Mouse (Mus musculus): Measurements from ENCODE around the gene Glp2r. TPM values are rescaled to one million over a fixed set of nuclear protein-coding genes. Genes with fewer than 3 reads are reported as not detected.

The Glp2r gene
- polyA plus RNA-seq, 1 experiment, result not detected

GRCm38 (mm10) chr11:67667531-67668332, 103.2 kb downstream of the Glp2r start:
- TF ChIP-seq POLR2A (IDR thresholded peaks at IDR 0.05; ENCODE audit: low read depth, low read length), result no peak
- TF ChIP-seq CTCF (IDR thresholded peaks at IDR 0.05; ENCODE audit: borderline replicate concordance, insufficient read depth, low read length), result no peak
- no peak overlapping the region for H3K27ac ChIP-seq (ENCODE audit: insufficient read depth, low read length)

DNA sequence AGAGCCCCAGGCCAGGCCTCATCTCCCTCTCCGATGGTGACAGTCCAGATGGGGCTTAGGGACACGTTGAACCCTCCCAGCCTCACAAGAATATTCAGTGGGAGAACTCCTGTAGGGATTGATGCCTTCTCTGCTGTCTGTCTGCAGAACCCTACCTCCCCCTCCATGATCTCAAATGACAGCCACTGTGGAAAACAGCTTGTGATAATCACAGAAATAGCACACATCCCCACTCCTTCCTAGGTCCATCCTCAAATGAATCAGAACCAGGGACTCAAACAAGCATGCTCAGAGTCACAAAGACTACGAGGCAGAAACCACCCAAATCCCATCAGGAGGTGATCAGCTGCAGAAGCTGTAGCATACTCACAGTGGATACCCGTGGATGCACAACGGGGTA, 104.8 kb downstream of the Glp2r start:
- Histone ChIP-seq H3K4me3 (ENCODE audit: insufficient read depth, low read length) (no peak overlapping the region), H3K4me1 (ENCODE audit: control insufficient read depth, insufficient read depth, low read length) (peaks cover 5% of the 10 kb centered on the region; the same call in 1 of the 2 replicates), H3K27ac (ENCODE audit: insufficient read depth, low read length) (no peak overlapping the region)
- TF ChIP-seq CTCF (IDR thresholded peaks at IDR 0.05; ENCODE audit: borderline replicate concordance, insufficient read depth, low read length) (no peak), POLR2A (IDR thresholded peaks at IDR 0.05; ENCODE audit: low read depth, low read length) (no peak)

More at GRCm38 (mm10) chr11:67667531-67668332, 103.2 kb downstream of the Glp2r start:
- 0 out of 2 replicates have a peak, but pooled peaks cover 5% of the 10 kb centered on the region for H3K4me1 ChIP-seq (ENCODE audit: control insufficient read depth, insufficient read depth, low read length)
- H3K4me3 ChIP-seq (ENCODE audit: insufficient read depth, low read length), result no peak overlapping the region

- peaks cover 5% of the 10 kb centered on the region; the same call in 1 of the 2 replicates for H3K4me1 ChIP-seq (ENCODE audit: control insufficient read depth, insufficient read depth, low read length)
- H3K4me3 ChIP-seq (ENCODE audit: insufficient read depth, low read length), result no peak overlapping the region
- no peak overlapping the region for H3K27ac ChIP-seq (ENCODE audit: insufficient read depth, low read length)
- no peak for TF ChIP-seq POLR2A (IDR thresholded peaks at IDR 0.05; ENCODE audit: low read depth, low read length)
- TF ChIP-seq CTCF (IDR thresholded peaks at IDR 0.05; ENCODE audit: borderline replicate concordance, insufficient read depth, low read length), result no peak
Measured at GRCm38 (mm10) chr11:67664918-67665317, 106.0 kb downstream of the Glp2r start.

DNA sequence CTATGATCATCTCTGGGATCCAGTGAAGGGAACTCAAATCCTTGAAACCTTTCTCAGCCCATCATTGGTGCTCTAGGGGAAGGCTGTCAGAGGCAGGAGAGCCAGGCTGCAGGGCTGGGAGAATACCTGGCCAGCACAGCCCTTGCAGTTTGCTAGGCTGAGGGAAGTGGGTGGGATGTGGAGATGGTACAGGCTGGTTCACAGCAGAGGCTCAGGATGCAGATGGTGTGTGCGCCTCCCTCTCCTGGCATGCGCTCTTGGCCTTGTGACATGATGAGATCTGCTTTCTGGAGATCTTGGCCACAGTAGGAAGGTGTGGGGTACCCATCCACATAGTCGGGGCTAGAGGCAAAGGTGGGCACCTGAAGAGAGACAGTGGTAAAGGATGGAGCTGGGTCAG, 106.7 kb downstream of the Glp2r start:
- Histone ChIP-seq H3K27ac (ENCODE audit: insufficient read depth, low read length) (no peak overlapping the region), H3K4me1 (ENCODE audit: control insufficient read depth, insufficient read depth, low read length) (peaks cover 5% of the 10 kb centered on the region; the same call in 1 of the 2 replicates), H3K4me3 (ENCODE audit: insufficient read depth, low read length) (no peak overlapping the region)
- TF ChIP-seq POLR2A (IDR thresholded peaks at IDR 0.05; ENCODE audit: low read depth, low read length), result no peak
- TF ChIP-seq CTCF (IDR thresholded peaks at IDR 0.05; ENCODE audit: borderline replicate concordance, insufficient read depth, low read length), result no peak

- TF ChIP-seq CTCF (IDR thresholded peaks at IDR 0.05; ENCODE audit: borderline replicate concordance, insufficient read depth, low read length) (no peak), POLR2A (IDR thresholded peaks at IDR 0.05; ENCODE audit: low read depth, low read length) (no peak)
- no peak overlapping the region for H3K4me3 ChIP-seq (ENCODE audit: insufficient read depth, low read length)
- H3K4me1 ChIP-seq (ENCODE audit: control insufficient read depth, insufficient read depth, low read length), result peaks cover 5% of the 10 kb centered on the region; the same call in 1 of the 2 replicates
- H3K27ac ChIP-seq (ENCODE audit: insufficient read depth, low read length), result no peak overlapping the region
Measured at GRCm38 (mm10) chr11:67663437-67663836, 107.5 kb downstream of the Glp2r start.

DNA sequence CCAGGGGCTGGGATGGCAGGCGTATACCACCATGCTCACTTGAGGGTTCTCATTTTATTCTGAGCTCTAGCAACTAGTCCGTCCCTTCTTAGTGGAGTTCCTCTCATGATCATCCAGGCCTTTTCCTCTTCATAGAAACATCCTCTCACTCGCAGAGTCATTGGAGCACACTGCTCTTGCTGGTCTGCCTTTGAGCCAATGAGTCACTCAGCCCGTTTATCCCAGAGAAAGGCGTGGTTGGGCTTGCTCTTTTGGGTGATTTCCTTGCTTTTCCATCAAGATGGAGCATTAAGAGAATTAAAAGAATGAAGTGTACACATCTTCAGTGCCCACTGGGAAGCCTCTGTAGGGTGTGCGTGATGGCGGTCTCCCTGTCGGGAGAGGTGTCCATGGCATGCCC, 109.5 kb downstream of the Glp2r start:
- no peaks in the 10 kb centered on the region; the same call in 1 of the 2 replicates for H3K4me1 ChIP-seq (ENCODE audit: control insufficient read depth, insufficient read depth, low read length)
- TF ChIP-seq POLR2A (IDR thresholded peaks at IDR 0.05; ENCODE audit: low read depth, low read length) (no peak), CTCF (IDR thresholded peaks at IDR 0.05; ENCODE audit: borderline replicate concordance, insufficient read depth, low read length) (no peak)
- H3K4me3 ChIP-seq (ENCODE audit: insufficient read depth, low read length), result no peak overlapping the region
- no peak overlapping the region for H3K27ac ChIP-seq (ENCODE audit: insufficient read depth, low read length)

DNA sequence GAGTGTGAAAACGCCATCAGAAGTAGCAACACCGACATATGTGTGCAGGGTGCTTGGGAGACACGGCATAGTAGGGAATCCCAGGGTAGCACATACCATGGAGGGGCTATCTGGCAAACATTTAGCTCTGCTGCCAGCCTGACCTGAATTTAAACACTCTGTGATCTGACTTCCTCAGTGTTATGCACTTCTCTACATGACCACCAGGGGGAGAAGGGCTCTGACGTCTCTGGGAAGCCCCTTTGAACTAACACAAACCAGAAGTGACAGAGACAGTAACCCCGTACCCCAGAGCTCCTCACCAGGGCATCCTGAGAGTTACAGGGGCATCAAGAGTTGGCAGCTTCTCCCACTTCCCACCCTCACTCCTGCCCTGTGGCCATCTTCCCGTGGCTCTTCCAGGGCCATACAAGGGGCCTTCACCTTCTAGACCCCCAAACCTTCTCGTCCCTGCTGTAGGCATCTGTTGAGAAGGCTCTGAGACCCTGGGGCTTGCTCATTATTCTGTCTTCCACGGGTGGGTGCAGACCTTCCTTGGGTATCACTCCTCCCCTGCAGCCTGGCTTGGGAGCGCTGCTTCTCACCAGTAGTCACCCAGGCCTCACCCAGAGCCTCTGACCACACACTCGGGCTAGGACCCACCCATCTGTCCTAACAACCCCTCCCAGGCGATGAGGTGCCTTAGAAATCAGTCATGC, 113.1 kb downstream of the Glp2r start:
- TF ChIP-seq CTCF (IDR thresholded peaks at IDR 0.05; ENCODE audit: borderline replicate concordance, insufficient read depth, low read length), result peak; percentile 27; the same call in 1 of the 2 replicates
- TF ChIP-seq POLR2A (IDR thresholded peaks at IDR 0.05; ENCODE audit: low read depth, low read length), result no peak
- no peaks in the 10 kb centered on the region; the same call in 1 of the 2 replicates for H3K4me1 ChIP-seq (ENCODE audit: control insufficient read depth, insufficient read depth, low read length)
- H3K27ac ChIP-seq (ENCODE audit: insufficient read depth, low read length), result no peak overlapping the region
- H3K4me3 ChIP-seq (ENCODE audit: insufficient read depth, low read length), result no peak overlapping the region

DNA sequence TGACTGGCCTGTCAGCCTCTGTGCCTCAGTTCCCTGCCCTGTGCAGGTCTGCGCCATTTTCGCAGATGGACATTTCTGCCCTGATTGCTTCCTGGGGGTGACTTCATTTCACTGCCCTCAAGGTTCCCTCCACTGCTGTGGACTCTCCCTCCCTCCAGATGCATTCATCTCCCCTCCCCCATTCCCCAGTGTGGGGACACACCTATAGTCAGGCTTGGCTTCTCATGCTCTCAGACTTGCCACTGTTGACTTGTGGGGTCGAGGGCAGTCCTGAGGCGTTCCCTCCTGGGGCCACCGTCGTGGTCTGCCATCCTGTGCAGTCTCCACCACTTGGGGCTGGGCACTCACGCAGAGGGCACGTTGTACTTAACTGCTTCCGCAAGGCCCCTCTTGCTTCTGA, 114.1 kb downstream of the Glp2r start:
- Histone ChIP-seq H3K27ac (ENCODE audit: insufficient read depth, low read length) (no peak overlapping the region), H3K4me1 (ENCODE audit: control insufficient read depth, insufficient read depth, low read length) (no peaks in the 10 kb centered on the region; the same call in 1 of the 2 replicates), H3K4me3 (ENCODE audit: insufficient read depth, low read length) (no peak overlapping the region)
- TF ChIP-seq POLR2A (IDR thresholded peaks at IDR 0.05; ENCODE audit: low read depth, low read length) (no peak), CTCF (IDR thresholded peaks at IDR 0.05; ENCODE audit: borderline replicate concordance, insufficient read depth, low read length) (no peak)

GRCm38 (mm10) chr11:67656366-67656765, 114.6 kb downstream of the Glp2r start:
- Histone ChIP-seq H3K27ac (ENCODE audit: insufficient read depth, low read length) (no peak overlapping the region), H3K4me1 (ENCODE audit: control insufficient read depth, insufficient read depth, low read length) (no peaks in the 10 kb centered on the region; the same call in 1 of the 2 replicates), H3K4me3 (ENCODE audit: insufficient read depth, low read length) (no peak overlapping the region)
- TF ChIP-seq CTCF (IDR thresholded peaks at IDR 0.05; ENCODE audit: borderline replicate concordance, insufficient read depth, low read length), result no peak
- no peak for TF ChIP-seq POLR2A (IDR thresholded peaks at IDR 0.05; ENCODE audit: low read depth, low read length)
